Mouse (Mus musculus) heart, adult 2 months (tissue): ENCODE results near the gene Gm20683. TPM values are rescaled to one million over a fixed set of nuclear protein-coding genes. Genes with fewer than 3 reads are reported as not detected.
A peak's percentile ranks its signal among the peaks of the same experiment; 100 is the strongest.
"Not testable (repeated sequence)": the region's sequence is repeated elsewhere in the genome, so short reads cannot be mapped to it uniquely, and the experiment has no call there.

Source experiments
- DNase-seq, 2 experiments: peaks; one replicate each; pipeline ENCODE4 v3.0.0; 2021
- H3K27ac ChIP-seq: fragments of 200-600 bp; 2 replicates; pipeline ENCODE4 v1.8.1; 2022
- H3K27me3 ChIP-seq: fragments of 200-500 bp; 2 replicates; pipeline ENCODE4 v1.6.1; 2012; ENCODE audit warnings: mild to moderate bottlenecking, low read length, inconsistent platforms, mixed read lengths; ENCODE audit not compliant: control insufficient read depth, insufficient read depth
- H3K36me3 ChIP-seq: fragments of 200-500 bp; 2 replicates; pipeline ENCODE4 v1.6.1; 2012; ENCODE audit warnings: low read length, inconsistent platforms; ENCODE audit not compliant: control insufficient read depth, insufficient read depth
- H3K4me1 ChIP-seq: fragments of 200-500 bp; 2 replicates; pipeline ENCODE4 v1.6.1; 2011; ENCODE audit warnings: low read length; ENCODE audit not compliant: control insufficient read depth, insufficient read depth
- H3K4me3 ChIP-seq: fragments of 200-600 bp; 2 replicates; pipeline ENCODE4 v1.8.1; 2022
- H3K79me2 ChIP-seq: fragments of 200-500 bp; replicated peaks from 2 replicates; pipeline ENCODE4 v1.6.1; 2012; ENCODE audit warnings: mild to moderate bottlenecking, inconsistent platforms, low read length, moderate library complexity, mixed read lengths; ENCODE audit not compliant: control insufficient read depth, insufficient read depth
- H3K9ac ChIP-seq: fragments of 200-500 bp; 2 replicates; pipeline ENCODE4 v1.6.1; 2012; ENCODE audit warnings: low read depth, mild to moderate bottlenecking, control low read depth, inconsistent platforms, low read length, mixed read lengths
- CTCF ChIP-seq: fragments of 200-600 bp; IDR thresholded peaks from 2 replicates; pipeline ENCODE4 v1.8.1; 2022; ENCODE audit warnings: antibody characterized with exemption, mild to moderate bottlenecking, moderate library complexity
- EP300 ChIP-seq: fragments of 200-500 bp; IDR thresholded peaks from 2 replicates; pipeline ENCODE4 v1.6.1; 2011; ENCODE audit warnings: low read depth, low read length, control low read depth; ENCODE audit not compliant: insufficient read depth
- POLR2A ChIP-seq: fragments of 200-500 bp; IDR thresholded peaks from 2 replicates; pipeline ENCODE4 v1.6.1; 2011; ENCODE audit warnings: mild to moderate bottlenecking, low read depth, low read length, control low read depth; ENCODE audit not compliant: insufficient read depth
- WGBS: fragments of 180-500 bp; shearing (Covaris S2); methylation state at CpG from one replicate; pipeline ENCODE4 v1.1.7; 2018; 5-methylcytosine and 5-hydroxymethylcytosine counted together
- intact Hi-C: fragments of 180-260 bp; cut with DNase I; formaldehyde crosslinking; loops from one replicate; pipeline ENCODE4 v1.15.1; 2025
- polyA plus RNA-seq: library from polyadenylated mRNA; depleted of rRNA; stranded (reverse); fragments of >200 nt; gene quantifications from 2 replicates; pipeline ENCODE4 v1.2.3, GENCODE M21; 2012
- total RNA-seq, 2 experiments: library from RNA; stranded (reverse); gene quantifications; 2 replicates each; pipeline ENCODE4 v1.2.3; 2021

The Gm20683 gene
- total and polyA plus RNA-seq, 3 experiments, result 2.4 to 21.6 (median 2.9) TPM

GRCm38 (mm10) chr17:25872676-25873075 lies 31.1 kb upstream of the Gm20683 start:
- Histone ChIP-seq H3K4me1 (peaks cover 9% of the 10 kb centered on the region), H3K4me3 (no peak overlapping the region), H3K9ac (no peak overlapping the region), H3K79me2 (no peaks in the 10 kb centered on the region; the same call in 1 of the 2 replicates), H3K27me3 (no peaks in the 10 kb centered on the region), H3K36me3 (no peaks in the 10 kb centered on the region), H3K27ac (no peak overlapping the region)
- no peak for DNase-seq
- TF ChIP-seq EP300 (no peak), POLR2A (no peak)
- intact Hi-C loops, result no loop called here
- WGBS, result 85% methylated on average over 3 of the region's 3 CpGs

DNA sequence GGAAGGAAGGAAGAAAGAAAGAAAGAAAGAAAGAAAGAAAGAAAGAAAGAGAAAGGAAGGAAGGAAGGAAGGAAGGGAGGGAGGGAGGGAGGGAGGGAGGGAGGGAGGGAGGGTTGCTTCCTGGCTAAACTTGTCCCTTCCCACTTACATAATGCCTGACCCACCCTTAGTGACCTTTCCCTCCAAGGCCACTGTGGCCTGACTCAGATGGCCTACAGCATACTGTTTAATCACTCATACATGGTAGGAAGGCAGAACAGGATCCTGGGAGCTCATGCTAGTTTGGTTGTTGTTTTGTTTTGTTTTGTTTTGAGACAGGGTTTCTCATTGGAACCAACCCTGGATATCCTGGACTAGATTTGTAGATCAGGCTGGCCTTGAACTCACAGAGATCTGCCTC lies 30.0 kb upstream of the Gm20683 start:
- intact Hi-C loops, H3K27me3 ChIP-seq: not testable (repeated sequence)

GRCm38 (mm10) chr17:25869954-25870353 lies 28.4 kb upstream of the Gm20683 start:
- 95% methylated on average over 2 of the region's 2 CpGs for WGBS
- no peak overlapping the region for H3K27ac ChIP-seq
- intact Hi-C loops, result loop anchor here (5.0 kb wide), 2 partner anchors 38 to 617 kb away; partner anchors contain the start of gene Stub1
- TF ChIP-seq EP300, result no peak
- no peak for TF ChIP-seq CTCF
- TF ChIP-seq POLR2A, result no peak
- no peak for DNase-seq
- H3K36me3 ChIP-seq, result no peaks in the 10 kb centered on the region
- H3K4me1 ChIP-seq, result peaks cover 7% of the 10 kb centered on the region
- no peak overlapping the region for H3K9ac ChIP-seq
- no peak overlapping the region for H3K4me3 ChIP-seq
- no peaks in the 10 kb centered on the region for H3K27me3 ChIP-seq
- H3K79me2 ChIP-seq, result peaks cover 3% of the 10 kb centered on the region

More for the DNA sequence above, 30.0 kb upstream of the Gm20683 start:
- H3K4me3 ChIP-seq, H3K9ac ChIP-seq, DNase-seq, H3K79me2 ChIP-seq, H3K27ac ChIP-seq, H3K36me3 ChIP-seq, H3K4me1 ChIP-seq: not testable (repeated sequence)

DNA sequence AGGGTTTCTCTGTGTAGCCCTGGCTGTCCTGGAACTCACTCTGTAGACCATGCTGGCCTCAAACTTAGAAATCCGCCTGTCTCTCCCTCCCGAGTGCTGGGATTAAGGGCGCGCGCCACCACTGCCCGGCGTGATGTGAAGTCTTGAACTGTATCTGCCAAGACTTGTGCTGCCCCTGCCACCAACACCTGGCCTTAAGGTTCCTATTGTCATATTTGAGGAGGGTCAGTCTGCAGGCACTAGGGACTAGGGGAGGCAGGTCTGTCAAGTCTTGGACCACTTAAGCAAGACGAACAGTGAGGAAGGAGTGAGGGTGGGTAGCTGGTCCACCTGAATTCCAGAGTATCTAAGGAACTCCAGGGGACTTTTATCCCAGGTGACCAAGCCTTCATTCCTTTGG lies 27.9 kb upstream of the Gm20683 start:
- WGBS, result 84% methylated on average over 8 of the region's 8 CpGs
- DNase-seq, result no peak
- intact Hi-C loops, result loop anchor here (5.0 kb wide), 2 partner anchors 37 to 618 kb away; partner anchors contain the start of gene Stub1
- peaks cover 7% of the 10 kb centered on the region for H3K4me1 ChIP-seq
- no peaks in the 10 kb centered on the region for H3K27me3 ChIP-seq
- H3K27ac ChIP-seq, result no peak overlapping the region
- no peak for TF ChIP-seq CTCF
- no peak for TF ChIP-seq EP300
- no peak for TF ChIP-seq POLR2A
- H3K9ac ChIP-seq, result no peak overlapping the region
- H3K36me3 ChIP-seq, result no peaks in the 10 kb centered on the region
- no peak overlapping the region for H3K4me3 ChIP-seq
- peaks cover 3% of the 10 kb centered on the region for H3K79me2 ChIP-seq

GRCm38 (mm10) chr17:25868601-25869191 lies 27.1 kb upstream of the Gm20683 start, which contains the start of gene Mcrip2:
Gene Mcrip2 (minus strand): TSS chr17:25868764.
- H3K36me3 ChIP-seq, result no peaks in the 10 kb centered on the region
- H3K4me1 ChIP-seq, result peaks cover 3% of the 10 kb centered on the region
- H3K27me3 ChIP-seq, result no peaks in the 10 kb centered on the region
- H3K4me3 ChIP-seq, result peak within 1 kb of the TSS; percentile 100
- H3K27ac ChIP-seq, result peak within 1 kb of the TSS; percentile 94
- peaks cover 3% of the 10 kb centered on the region for H3K79me2 ChIP-seq
- intact Hi-C loops, result loop anchor here (5.0 kb wide), 2 partner anchors 36 to 619 kb away; partner anchors contain the start of gene Stub1
- TF ChIP-seq POLR2A (peak; percentile 82; the same call in 1 of the 2 replicates), EP300 (peak; percentile 80; the same call in 1 of the 2 replicates), CTCF (0 out of 2 replicates have a peak, but pooled peaks have one; percentile 5)
- peak within 1 kb of the TSS; percentile 92 for H3K9ac ChIP-seq
- peak; percentile 90 for DNase-seq
- WGBS, result under 1% methylated on average over 24 of the region's 24 CpGs

- peak; percentile 69 to 74 for DNase-seq
- peak overlapping the region; percentile 94 for H3K27ac ChIP-seq
- WGBS, result under 1% methylated on average over 42 of the region's 42 CpGs
- intact Hi-C loops, result loop anchor here (5.0 kb wide), 2 partner anchors 36 to 619 kb away; partner anchors contain the start of gene Stub1
- peak overlapping the region; percentile 100 for H3K4me3 ChIP-seq
- TF ChIP-seq EP300 (0 out of 2 replicates have a peak, but pooled peaks have one; percentile 50), POLR2A (peak; percentile 55; the same call in 1 of the 2 replicates), CTCF (no peak)
- peak overlapping the region; percentile 92 for H3K9ac ChIP-seq
- H3K27me3 ChIP-seq, result no peaks in the 10 kb centered on the region
- peaks cover 3% of the 10 kb centered on the region for H3K79me2 ChIP-seq
- peaks cover 3% of the 10 kb centered on the region for H3K4me1 ChIP-seq
- H3K36me3 ChIP-seq, result no peaks in the 10 kb centered on the region
Measured at GRCm38 (mm10) chr17:25867836-25868600, 26.5 kb upstream of the Gm20683 start.
